Mouse (Mus musculus) G1E (cell line): ENCODE measurements at regions not wholly inside any gene's neighbourhood (a gene's known extent, or its start where the extent isn't known, plus 50 kb on each side); places are given as distances from the start of the nearest gene placed in this dataset.

Source experiments
- CTCF ChIP-seq: IDR thresholded peaks from 2 replicates; pipeline ENCODE4 v1.5.1; 2012; ENCODE audit warnings: low read depth, low read length, inconsistent platforms, mixed read lengths
- GATA1 ChIP-seq: IDR thresholded peaks from 2 replicates; pipeline ENCODE4 v1.6.1; 2012; ENCODE audit warnings: borderline replicate concordance, low read length, inconsistent platforms, mixed read lengths
- GATA2 ChIP-seq: IDR thresholded peaks from 2 replicates; pipeline ENCODE4 v1.6.1; 2012; ENCODE audit warnings: low read depth, low read length, inconsistent platforms, borderline replicate concordance
- POLR2AphosphoS5 ChIP-seq: IDR thresholded peaks from 2 replicates; pipeline ENCODE4 v1.6.1; 2012; ENCODE audit warnings: low read depth, low read length, inconsistent platforms; ENCODE audit not compliant: insufficient replicate concordance
- TAL1 ChIP-seq: conservative IDR thresholded peaks from 2 replicates; pipeline ENCODE4 v1.6.1; 2012; ENCODE audit warnings: low read depth, low read length, inconsistent platforms, mixed read lengths

DNA sequence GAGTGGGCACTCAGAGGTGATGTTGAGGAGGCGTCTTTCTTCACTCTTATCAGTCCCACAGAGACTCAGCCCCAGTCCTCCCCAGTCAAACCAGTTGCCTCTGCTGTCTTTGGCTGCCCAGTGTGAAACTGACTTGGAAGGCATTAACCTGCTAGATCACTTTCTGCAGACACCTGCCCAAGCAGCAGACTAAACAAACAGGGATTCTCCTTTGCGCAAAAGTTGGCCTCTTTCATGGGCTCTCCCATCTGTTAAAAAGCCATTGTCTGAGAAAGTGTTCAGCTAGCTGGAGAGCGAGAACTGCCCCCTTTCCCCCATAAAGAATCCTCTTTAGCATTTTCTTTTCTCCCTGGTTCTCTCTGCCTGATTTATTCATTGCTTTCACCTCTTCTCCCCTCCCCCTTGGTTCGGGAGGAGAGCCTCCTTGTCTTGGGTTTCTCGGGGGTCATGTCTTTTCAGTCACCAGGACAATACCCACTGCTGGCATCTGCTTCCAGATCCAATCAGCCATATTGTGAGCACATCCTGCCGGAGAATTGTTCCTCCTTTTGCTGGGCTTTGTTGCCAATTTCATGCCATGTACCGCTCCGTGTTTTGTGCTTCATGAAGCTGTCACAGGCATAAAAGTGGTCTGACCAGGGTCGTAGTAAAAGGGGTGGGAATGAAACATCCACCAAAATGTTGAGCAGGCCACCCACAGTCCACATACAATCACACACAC, 143.7 kb downstream of the Nkx6-1 start:
- TF ChIP-seq GATA1 (no peak), CTCF (no peak), POLR2AphosphoS5 (no peak), GATA2 (no peak), TAL1 (no peak)
